Mouse (Mus musculus) hindbrain, embryonic 15.5 days (tissue): Measurements from ENCODE around the gene Ap3b2. TPM values are rescaled to one million over a fixed set of nuclear protein-coding genes. Genes with fewer than 3 reads are reported as not detected.
"Not testable (repeated sequence)": the region's sequence is repeated elsewhere in the genome, so short reads cannot be mapped to it uniquely, and the experiment has no call there.

Experiments used
- ATAC-seq: fragments of 200-750 bp; cut with Nextera tagmentation; 2 replicates; pipeline ENCODE4 v1.8.0; 2017; ENCODE audit warnings: low read depth, moderate number of reproducible peaks, moderate TSS enrichment; ENCODE audit not compliant: low FRiP score
- H3K27ac ChIP-seq: fragments of 300-500 bp; sonication (generic); replicated peaks from 2 replicates; pipeline ENCODE4 v1.5.1; 2015; ENCODE audit warnings: mild to moderate bottlenecking, inconsistent platforms
- H3K27me3 ChIP-seq: fragments of 300-500 bp; sonication (generic); 2 replicates; pipeline ENCODE4 v1.6.1; 2015; ENCODE audit warnings: control low read depth, inconsistent platforms
- H3K36me3 ChIP-seq: fragments of 300-500 bp; sonication (generic); 2 replicates; pipeline ENCODE4 v1.6.1; 2015; ENCODE audit warnings: control low read depth, inconsistent platforms
- H3K4me1 ChIP-seq: fragments of 300-500 bp; sonication (generic); replicated peaks from 2 replicates; pipeline ENCODE4 v1.6.1; 2015; ENCODE audit warnings: control low read depth, inconsistent platforms
- H3K4me2 ChIP-seq: fragments of 300-500 bp; sonication (generic); 2 replicates; pipeline ENCODE4 v1.6.1; 2015; ENCODE audit warnings: moderate library complexity, mild to moderate bottlenecking, inconsistent platforms
- H3K4me3 ChIP-seq: fragments of 300-500 bp; sonication (generic); 2 replicates; pipeline ENCODE4 v1.5.1; 2015; ENCODE audit warnings: mild to moderate bottlenecking, inconsistent platforms
- H3K9ac ChIP-seq: fragments of 300-500 bp; sonication (generic); 2 replicates; pipeline ENCODE4 v1.6.1; 2015; ENCODE audit warnings: inconsistent platforms
- H3K9me3 ChIP-seq: fragments of 300-500 bp; sonication (generic); 2 replicates; pipeline ENCODE4 v1.6.1; 2016; ENCODE audit warnings: control low read depth, inconsistent platforms
- WGBS: fragments of 180-500 bp; shearing (Covaris S2); methylation state at CpG from one replicate; pipeline ENCODE4 v1.1.7; 2015; 5-methylcytosine and 5-hydroxymethylcytosine counted together
- polyA plus RNA-seq: library from polyadenylated mRNA; unstranded; fragments of >200 nt; fragmentation: Nextera tagmentation; extraction: Ambion mirVana; gene quantifications from 2 replicates; pipeline ENCODE4 v1.2.1, GENCODE M21; 2015

Ap3b2 gene
- polyA plus RNA-seq, 1 experiment from 2014 or later, result 147 TPM

DNA sequence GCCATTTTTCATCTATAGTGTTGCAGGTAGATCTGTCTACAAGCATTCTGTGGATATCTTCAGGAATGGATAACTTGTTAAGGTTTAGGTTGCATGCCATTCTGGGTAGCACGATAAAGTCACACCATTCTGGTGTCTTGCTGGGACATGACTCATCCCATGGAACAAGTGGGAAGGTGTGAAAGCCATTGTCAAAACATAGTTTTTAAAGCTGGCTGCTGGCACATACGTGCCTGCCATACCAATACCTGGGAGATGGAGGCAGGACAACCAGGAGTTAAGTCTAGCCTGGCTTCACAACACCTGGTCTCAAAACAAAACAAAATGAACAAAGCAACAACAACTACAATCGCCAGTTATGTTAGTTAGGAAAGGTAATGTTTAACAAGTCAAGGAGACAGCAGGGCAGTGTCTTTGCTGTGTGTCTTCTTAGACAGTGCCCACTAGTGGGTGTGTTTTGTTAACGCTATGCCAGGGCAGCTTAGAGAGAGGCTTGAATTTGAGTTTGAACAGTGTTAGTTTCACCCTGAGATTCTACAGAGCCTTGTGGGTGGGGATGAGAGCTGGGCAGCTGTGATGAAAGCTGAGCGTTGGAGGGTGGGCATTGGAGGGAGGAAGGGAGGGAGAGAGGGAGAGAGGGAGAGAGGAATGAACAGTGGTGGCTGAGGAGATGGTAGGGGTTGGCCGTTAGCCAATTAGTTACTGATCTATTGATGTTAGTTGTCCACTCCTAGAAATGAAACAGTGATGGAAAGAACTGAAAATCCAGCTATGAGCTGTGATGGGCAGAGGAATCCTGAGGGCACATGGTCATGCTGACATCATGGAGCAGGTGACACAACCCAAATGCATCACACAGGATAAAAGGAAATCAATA is 22.7 kb upstream of the Ap3b2 start:
- Histone ChIP-seq H3K9ac (no peak overlapping the region), H3K9me3 (no peaks in the 10 kb centered on the region), H3K27ac (no peak overlapping the region), H3K27me3 (no peaks in the 10 kb centered on the region), H3K4me2 (no peak overlapping the region), H3K4me1 (no peaks in the 10 kb centered on the region), H3K4me3 (no peak overlapping the region), H3K36me3 (no peaks in the 10 kb centered on the region)
- ATAC-seq, result no peak
- WGBS, result 75% methylated on average over 6 of the region's 6 CpGs

DNA sequence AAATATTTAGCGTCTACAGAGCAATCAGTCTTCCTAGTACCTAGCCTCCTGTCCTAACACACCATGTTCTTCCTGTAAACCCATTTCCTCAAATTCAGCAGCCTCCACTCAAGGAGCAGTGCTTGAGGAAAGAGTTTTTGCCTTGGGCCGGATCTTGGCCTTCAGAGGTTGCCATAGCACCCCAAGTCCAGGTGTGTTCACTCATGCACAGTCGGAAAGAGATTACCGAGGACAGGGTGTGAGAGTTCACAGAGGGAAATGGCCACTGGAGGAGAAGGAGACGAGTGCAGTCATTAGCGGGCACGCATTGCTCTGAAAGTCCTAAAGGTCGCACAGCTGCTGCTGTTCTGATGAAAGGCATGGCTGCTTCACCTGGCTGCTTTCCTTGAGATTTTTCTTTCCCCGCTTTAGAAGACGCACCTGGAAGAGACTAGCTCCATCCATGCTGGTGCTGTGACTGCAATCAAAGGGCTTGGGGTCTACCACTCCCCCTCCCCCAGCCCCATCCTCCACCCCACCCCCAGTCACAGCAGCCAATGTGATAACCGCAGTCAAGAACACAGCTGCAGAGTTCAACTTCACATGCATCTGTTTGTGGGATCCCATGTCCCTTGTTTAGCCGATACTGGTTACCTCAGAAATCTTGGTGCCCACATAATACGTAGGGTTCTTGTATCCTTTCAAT is 21.3 kb upstream of the Ap3b2 start:
- Histone ChIP-seq H3K27me3 (no peaks in the 10 kb centered on the region), H3K9me3 (no peaks in the 10 kb centered on the region), H3K27ac (no peak overlapping the region), H3K36me3 (no peaks in the 10 kb centered on the region), H3K4me3 (no peak overlapping the region), H3K9ac (no peak overlapping the region), H3K4me2 (no peak overlapping the region), H3K4me1 (no peaks in the 10 kb centered on the region)
- ATAC-seq, result no peak
- 65% methylated on average over 13 of the region's 13 CpGs for WGBS

DNA sequence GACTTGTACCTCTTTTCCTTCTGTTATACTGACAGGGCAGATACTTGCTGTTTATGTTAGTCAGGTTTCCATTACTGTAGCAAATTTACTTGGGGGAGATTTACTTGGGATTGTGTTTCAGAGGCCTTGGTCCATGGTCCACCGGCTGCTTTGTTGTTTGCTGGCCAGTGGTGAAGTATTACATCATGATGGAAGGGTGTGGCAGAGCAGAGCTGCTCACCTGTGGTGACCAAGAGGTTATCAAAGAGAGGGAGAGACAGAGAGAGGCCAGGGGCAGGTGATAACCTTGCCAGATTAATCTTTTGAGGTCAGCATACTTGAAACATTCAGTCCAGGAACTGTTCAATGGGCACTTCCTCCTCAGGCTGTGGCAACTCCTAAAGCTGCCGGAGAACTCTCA is 7.3 kb upstream of the Ap3b2 start:
- Histone ChIP-seq H3K4me3 (no peak overlapping the region), H3K27me3 (no peaks in the 10 kb centered on the region), H3K36me3 (no peaks in the 10 kb centered on the region), H3K4me1 (no peaks in the 10 kb centered on the region), H3K9ac (no peak overlapping the region), H3K4me2 (no peak overlapping the region), H3K9me3 (no peaks in the 10 kb centered on the region), H3K27ac (no peak overlapping the region)
- ATAC-seq, result no peak
- WGBS, result 84% methylated on average over 2 of the region's 2 CpGs

DNA sequence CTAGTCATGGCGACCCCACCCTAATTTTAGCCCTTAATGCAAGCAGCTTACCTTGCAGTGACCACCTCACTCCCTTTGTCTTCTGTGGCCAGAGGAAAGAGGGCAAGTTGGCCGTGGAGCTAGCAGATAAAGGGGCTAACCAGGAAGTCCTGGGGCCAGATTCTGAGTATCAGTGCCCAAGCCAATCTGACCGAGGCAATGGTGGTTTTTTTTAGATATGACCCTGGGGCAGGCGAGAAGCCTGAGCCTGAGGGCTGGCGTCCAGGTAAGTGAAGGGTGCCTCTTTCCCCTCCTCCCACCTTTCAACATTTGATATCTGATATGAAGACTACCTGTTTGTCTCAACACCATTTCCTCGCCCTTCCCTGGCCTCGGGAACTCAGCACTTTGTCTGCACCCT is 4.5 kb upstream of the Ap3b2 start, which contains the start of gene BC048679:
Gene BC048679 (minus strand): TSS at position 101 of the 400 bp plus-strand sequence.
- Histone ChIP-seq H3K4me2 (no peak within 1 kb of the TSS), H3K4me3 (no peak within 1 kb of the TSS), H3K36me3 (no peaks in the 10 kb centered on the region), H3K27ac (no peak within 1 kb of the TSS), H3K4me1 (peaks cover 4% of the 10 kb centered on the region; the same call in 1 of the 2 replicates), H3K27me3 (no peaks in the 10 kb centered on the region), H3K9ac (no peak within 1 kb of the TSS), H3K9me3 (no peaks in the 10 kb centered on the region)
- no peak for ATAC-seq
- whole genome bisulfite sequencing, result 69% methylated on average over 7 of the region's 7 CpGs

DNA sequence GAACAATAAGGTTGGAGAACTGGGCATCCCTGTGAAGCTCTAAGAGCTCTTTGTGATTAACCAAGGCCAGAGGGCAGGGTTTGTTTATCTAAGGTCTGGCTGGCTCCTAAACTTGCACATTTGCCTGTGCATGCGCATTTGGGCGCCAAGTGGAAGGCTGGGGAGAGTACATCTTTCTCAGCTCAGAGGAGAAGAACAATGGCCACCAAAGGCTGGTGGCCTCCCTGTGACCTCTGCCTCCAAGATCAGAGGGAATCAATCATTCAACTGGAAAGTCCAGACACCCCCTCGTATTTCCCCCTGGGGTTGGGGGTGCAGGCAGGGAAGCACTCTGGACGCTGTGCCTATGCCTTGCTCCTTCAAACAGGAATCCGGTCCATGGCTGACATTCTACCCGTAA is 3.4 kb upstream of the Ap3b2 start:
- no peak overlapping the region for H3K4me2 ChIP-seq
- peaks cover 9% of the 10 kb centered on the region for H3K4me1 ChIP-seq
- H3K9ac ChIP-seq, result no peak overlapping the region
- H3K27me3 ChIP-seq, result no peaks in the 10 kb centered on the region
- ATAC-seq, result no peak
- H3K4me3 ChIP-seq, result no peak overlapping the region
- 9% methylated on average over 6 of the region's 6 CpGs for WGBS
- H3K27ac ChIP-seq, result no peak overlapping the region
- no peaks in the 10 kb centered on the region for H3K9me3 ChIP-seq
- no peaks in the 10 kb centered on the region for H3K36me3 ChIP-seq

GRCm38 (mm10) chr7:81492628-81493027 is 1.1 kb downstream of the Ap3b2 start:
- Histone ChIP-seq H3K36me3 (no peaks in the 10 kb centered on the region), H3K4me3 (peak overlapping the region; percentile 78), H3K27ac (peak overlapping the region; percentile 96), H3K4me1 (peaks cover 24% of the 10 kb centered on the region), H3K9ac (peak overlapping the region; percentile 90), H3K4me2 (peak overlapping the region; percentile 66), H3K27me3 (no peaks in the 10 kb centered on the region), H3K9me3 (no peaks in the 10 kb centered on the region)
- WGBS, result 26% methylated on average over 9 of the region's 9 CpGs
- ATAC-seq, result no peak

- Histone ChIP-seq H3K9me3 (no peaks in the 10 kb centered on the region), H3K4me1 (peaks cover 24% of the 10 kb centered on the region), H3K36me3 (peaks cover 2% of the 10 kb centered on the region; the same call in 1 of the 2 replicates), H3K27ac (no peak overlapping the region), H3K4me2 (no peak overlapping the region), H3K4me3 (no peak overlapping the region), H3K27me3 (no peaks in the 10 kb centered on the region), H3K9ac (no peak overlapping the region)
- no peak for ATAC-seq
- 10% methylated on average over 9 of the region's 9 CpGs for WGBS
Measured at GRCm38 (mm10) chr7:81489649-81490048, 4.1 kb downstream of the Ap3b2 start.

- no peaks in the 10 kb centered on the region for H3K9me3 ChIP-seq
- no peak overlapping the region for H3K4me3 ChIP-seq
- H3K27me3 ChIP-seq, result no peaks in the 10 kb centered on the region
- no peaks in the 10 kb centered on the region; the same call in 1 of the 2 replicates for H3K4me1 ChIP-seq
- ATAC-seq, result no peak
- peaks cover 38% of the 10 kb centered on the region for H3K36me3 ChIP-seq
- no peak overlapping the region for H3K4me2 ChIP-seq
- WGBS, result 4% methylated on average over 8 of the region's 8 CpGs
- no peak overlapping the region for H3K9ac ChIP-seq
- H3K27ac ChIP-seq, result no peak overlapping the region
Measured at GRCm38 (mm10) chr7:81480800-81481199, 12.9 kb downstream of the Ap3b2 start.

DNA sequence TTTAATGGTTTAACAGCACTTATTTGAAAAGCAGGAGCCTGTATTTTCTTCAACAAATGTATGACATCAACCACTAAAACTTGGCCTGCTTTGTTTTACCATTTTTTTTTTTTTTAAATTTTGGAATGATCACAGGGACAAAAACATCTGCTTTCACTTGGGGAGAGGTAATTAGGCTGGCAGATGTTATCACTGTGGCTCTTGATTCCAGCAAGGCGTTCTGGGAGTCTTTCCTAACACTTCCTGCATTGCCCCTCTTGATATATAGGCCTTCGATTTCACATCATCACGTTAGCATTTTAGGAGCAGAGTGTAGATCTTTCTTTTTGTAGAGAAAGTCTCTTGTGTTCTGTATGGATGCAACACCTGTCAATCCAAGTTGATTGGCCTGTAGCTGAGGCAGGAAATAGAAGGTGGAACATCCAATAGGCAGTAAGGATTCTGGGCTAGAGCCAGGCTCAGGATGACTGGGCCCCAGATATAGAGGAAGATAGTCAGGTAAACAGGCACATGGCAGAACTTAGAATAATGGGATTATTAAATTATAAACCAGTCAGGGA is 14.1 kb downstream of the Ap3b2 start:
- H3K36me3 ChIP-seq, result peaks cover 45% of the 10 kb centered on the region
- WGBS, result 63% methylated on average over 3 of the region's 3 CpGs

GRCm38 (mm10) chr7:81478261-81478660 is 15.5 kb downstream of the Ap3b2 start:
- peak; percentile 40; the same call in 1 of the 2 replicates for ATAC-seq

More for the DNA sequence above, 14.1 kb downstream of the Ap3b2 start:
- Histone ChIP-seq H3K9ac (no peak overlapping the region), H3K4me1 (no peaks in the 10 kb centered on the region; the same call in 1 of the 2 replicates), H3K9me3 (no peaks in the 10 kb centered on the region), H3K4me2 (no peak overlapping the region), H3K27me3 (no peaks in the 10 kb centered on the region), H3K27ac (no peak overlapping the region), H3K4me3 (no peak overlapping the region)
- no peak for ATAC-seq

DNA sequence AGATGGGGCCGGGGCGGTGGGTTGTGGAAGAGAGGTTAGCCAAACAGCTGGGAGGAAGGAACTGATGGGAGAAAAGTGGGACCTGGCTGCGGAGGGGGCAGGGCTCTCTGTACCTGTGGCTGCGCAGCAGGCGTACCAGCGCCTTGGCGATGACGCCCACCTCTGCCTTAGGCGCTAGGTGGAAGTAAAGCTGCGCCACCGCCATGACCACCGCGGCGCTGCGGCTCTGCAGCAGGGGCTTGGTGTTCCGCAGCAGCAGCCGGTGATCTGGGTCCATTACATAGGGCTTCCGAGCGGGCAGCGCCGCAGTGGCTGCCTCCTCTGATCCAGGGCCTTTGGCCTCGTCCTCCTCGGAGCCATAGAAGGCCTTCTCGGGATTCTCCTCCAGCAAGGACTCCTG is 16.9 kb downstream of the Ap3b2 start:
- Histone ChIP-seq H3K9me3 (no peaks in the 10 kb centered on the region), H3K4me1 (no peaks in the 10 kb centered on the region; the same call in 1 of the 2 replicates), H3K36me3 (peaks cover 46% of the 10 kb centered on the region), H3K27me3 (no peaks in the 10 kb centered on the region), H3K4me3 (no peak overlapping the region), H3K4me2 (no peak overlapping the region), H3K9ac (no peak overlapping the region), H3K27ac (no peak overlapping the region)
- ATAC-seq, result peak; percentile 40; the same call in 1 of the 2 replicates
- WGBS, result 11% methylated on average over 24 of the region's 24 CpGs

More at GRCm38 (mm10) chr7:81478261-81478660, 15.5 kb downstream of the Ap3b2 start:
- not testable (repeated sequence) for H3K4me1 ChIP-seq, H3K4me2 ChIP-seq, H3K27ac ChIP-seq, H3K4me3 ChIP-seq, H3K9me3 ChIP-seq, H3K9ac ChIP-seq, H3K27me3 ChIP-seq
- peaks cover 44% of the 10 kb centered on the region for H3K36me3 ChIP-seq

DNA sequence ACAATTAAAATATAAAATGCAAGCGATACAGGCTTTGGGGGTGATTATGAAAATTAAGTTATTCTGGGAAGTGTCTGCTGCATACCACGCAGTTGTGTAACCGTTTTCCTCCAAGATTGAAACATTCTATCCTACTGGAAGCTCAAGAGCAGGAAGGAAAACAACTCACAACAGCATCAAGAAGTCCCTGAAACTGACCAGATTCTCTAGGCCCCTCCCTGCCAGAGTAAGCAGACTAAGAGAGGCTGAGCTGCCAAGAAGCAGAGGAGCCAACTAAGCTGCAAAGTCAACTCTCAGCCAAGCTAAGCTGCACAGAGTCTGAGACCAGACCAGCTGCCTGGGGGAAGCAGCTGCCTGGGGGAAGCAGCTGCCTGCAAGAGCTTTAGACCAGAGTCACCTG is 18.5 kb downstream of the Ap3b2 start:
- 85% methylated on average over 3 of the region's 3 CpGs for WGBS
- Histone ChIP-seq H3K4me3 (no peak overlapping the region), H3K27me3 (no peaks in the 10 kb centered on the region), H3K4me1 (no peaks in the 10 kb centered on the region; the same call in 1 of the 2 replicates), H3K36me3 (peaks cover 58% of the 10 kb centered on the region), H3K4me2 (no peak overlapping the region), H3K9ac (no peak overlapping the region), H3K27ac (no peak overlapping the region), H3K9me3 (no peaks in the 10 kb centered on the region)
- no peak for ATAC-seq
